Mouse (Mus musculus): ENCODE data around the gene St6galnac5. TPM values are rescaled to one million over a fixed set of nuclear protein-coding genes. Genes with fewer than 3 reads are reported as not detected.

The St6galnac5 gene
- polyA plus RNA-seq, 1 experiment, result 0.28 TPM

DNA sequence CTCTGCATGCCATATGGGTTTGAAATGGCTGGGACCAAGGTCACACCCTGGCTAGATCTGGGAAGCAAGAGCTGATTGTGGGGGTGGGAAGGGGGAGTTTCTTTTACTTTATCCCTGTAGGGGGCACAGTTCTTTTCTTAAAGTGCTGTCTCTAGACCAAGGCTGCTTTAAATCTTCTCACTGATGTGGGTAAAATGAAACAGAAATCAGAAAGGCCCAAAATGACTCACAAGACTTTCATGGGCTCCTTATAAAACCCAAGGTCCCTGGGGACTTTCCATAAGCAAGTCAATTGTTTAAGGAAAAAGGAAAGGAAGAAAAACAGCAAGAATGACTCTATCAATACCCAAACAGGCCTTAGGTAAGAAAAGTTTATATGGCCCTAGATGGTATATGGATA is 95.3 kb downstream of the St6galnac5 start:
- no peak for TF ChIP-seq POLR2A (IDR thresholded peaks at IDR 0.05; ENCODE audit: low read depth, low read length)
- no peaks in the 10 kb centered on the region for H3K36me3 ChIP-seq (ENCODE audit: control insufficient read depth, insufficient read depth, low read length)
- no peak overlapping the region for H3K27ac ChIP-seq (ENCODE audit: insufficient read depth, low read depth, low read length)
- H3K27me3 ChIP-seq (ENCODE audit: control insufficient read depth, insufficient read depth, low read length), result no peaks in the 10 kb centered on the region
- H3K4me1 ChIP-seq (ENCODE audit: control insufficient read depth, insufficient read depth, insufficient read length, low read length), result no peaks in the 10 kb centered on the region
- no peak overlapping the region for H3K4me3 ChIP-seq (ENCODE audit: low read depth, low read length)

DNA sequence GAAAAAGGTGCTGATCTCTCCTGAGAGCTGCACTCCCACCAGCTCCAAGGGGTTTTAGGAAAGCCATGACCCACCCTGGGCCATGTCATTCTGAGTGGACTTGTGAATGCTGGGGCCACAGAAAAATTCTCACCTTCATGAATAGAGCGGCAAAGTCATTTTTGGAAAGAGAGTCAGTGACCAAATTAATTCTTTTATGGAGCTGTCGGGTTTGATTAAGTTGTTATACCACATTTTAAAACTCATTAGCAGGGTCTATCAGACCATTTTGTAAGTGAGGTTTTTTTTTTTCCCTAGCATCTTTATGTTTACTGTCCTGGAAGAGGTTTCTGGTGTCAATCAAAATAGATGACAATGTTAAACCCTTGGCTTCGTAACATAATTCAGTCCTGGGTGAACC is 98.5 kb downstream of the St6galnac5 start:
- TF ChIP-seq CTCF (IDR thresholded peaks at IDR 0.05; ENCODE audit: extremely low read depth, insufficient read length, insufficient replicate concordance, low read depth, low read length) (no peak), POLR2A (IDR thresholded peaks at IDR 0.05; ENCODE audit: low read depth, low read length) (no peak)
- WGBS, result 80% methylated on average over 3 of the region's 3 CpGs

DNA sequence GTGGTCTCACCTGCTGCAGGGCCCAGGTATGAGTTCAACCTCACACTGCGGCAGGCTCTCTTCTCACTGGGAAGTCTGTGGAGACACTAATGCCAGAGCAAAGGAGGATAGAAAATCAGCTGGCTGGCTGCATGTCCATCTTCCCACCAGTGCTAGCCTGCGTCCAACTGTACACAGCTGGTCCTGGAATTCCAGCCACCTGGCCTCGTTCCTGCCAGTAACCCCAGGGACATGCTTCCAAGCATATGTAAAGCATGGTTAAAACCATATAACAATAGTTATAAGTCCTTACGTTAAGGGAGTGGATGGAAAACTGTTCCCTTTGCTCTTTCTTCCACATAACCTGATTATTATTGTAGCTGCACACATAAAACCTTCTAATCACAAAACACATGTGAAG is 100.3 kb downstream of the St6galnac5 start:
- H3K27me3 ChIP-seq (ENCODE audit: control insufficient read depth, insufficient read depth, low read length), result no peaks in the 10 kb centered on the region
- no peaks in the 10 kb centered on the region for H3K4me1 ChIP-seq (ENCODE audit: control insufficient read depth, insufficient read depth, insufficient read length, low read length)
- TF ChIP-seq POLR2A (IDR thresholded peaks at IDR 0.05; ENCODE audit: low read depth, low read length) (no peak), CTCF (IDR thresholded peaks at IDR 0.05; ENCODE audit: extremely low read depth, insufficient read length, insufficient replicate concordance, low read depth, low read length) (no peak)
- H3K4me3 ChIP-seq (ENCODE audit: low read depth, low read length), result no peak overlapping the region
- no peaks in the 10 kb centered on the region for H3K36me3 ChIP-seq (ENCODE audit: control insufficient read depth, insufficient read depth, low read length)
- no peak overlapping the region for H3K27ac ChIP-seq (ENCODE audit: insufficient read depth, low read depth, low read length)
- 82% methylated on average over 4 of the region's 4 CpGs for WGBS

More for the DNA sequence above, 98.5 kb downstream of the St6galnac5 start:
- Histone ChIP-seq H3K27me3 (ENCODE audit: control insufficient read depth, insufficient read depth, low read length) (no peaks in the 10 kb centered on the region), H3K4me1 (ENCODE audit: control insufficient read depth, insufficient read depth, insufficient read length, low read length) (no peaks in the 10 kb centered on the region), H3K4me3 (ENCODE audit: low read depth, low read length) (no peak overlapping the region), H3K27ac (ENCODE audit: insufficient read depth, low read depth, low read length) (no peak overlapping the region), H3K36me3 (ENCODE audit: control insufficient read depth, insufficient read depth, low read length) (no peaks in the 10 kb centered on the region)

DNA sequence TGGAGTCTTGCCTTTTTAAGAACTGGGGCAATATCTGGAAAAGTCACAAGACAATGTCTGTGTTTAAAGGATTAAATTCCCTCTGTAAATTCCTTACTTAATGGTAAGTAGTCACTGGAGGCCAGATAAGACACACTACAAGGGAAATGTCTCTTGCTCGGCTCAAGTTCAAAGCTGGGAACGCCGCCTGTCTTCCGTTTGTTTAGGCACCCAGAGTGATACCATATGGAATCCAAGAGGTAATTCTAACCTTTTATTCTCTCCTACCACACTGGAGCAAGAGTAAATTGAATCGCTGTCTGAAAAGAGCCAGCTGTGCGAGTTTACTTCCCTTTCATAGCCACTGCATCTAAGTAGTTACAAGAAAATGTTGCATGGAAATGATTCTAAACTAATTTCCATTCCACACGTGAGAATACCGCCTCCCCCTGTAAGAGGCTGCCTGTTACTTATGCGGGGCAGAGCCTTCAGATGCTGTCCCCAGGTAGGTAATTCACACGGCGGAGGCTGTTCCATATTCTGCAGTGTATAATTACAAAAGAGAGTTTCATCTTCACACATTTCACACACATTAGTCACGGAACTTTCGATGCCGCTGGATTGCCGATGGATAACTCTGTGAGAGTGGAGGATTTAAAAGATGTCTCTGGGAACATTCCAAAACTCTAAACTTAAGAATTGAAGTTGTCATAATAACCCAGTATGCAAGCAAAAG is 101.8 kb downstream of the St6galnac5 start:
- 61% methylated on average over 15 of the region's 15 CpGs for WGBS
- TF ChIP-seq POLR2A (IDR thresholded peaks at IDR 0.05; ENCODE audit: low read depth, low read length) (no peak), CTCF (IDR thresholded peaks at IDR 0.05; ENCODE audit: extremely low read depth, insufficient read length, insufficient replicate concordance, low read depth, low read length) (no peak)
- H3K4me3 ChIP-seq (ENCODE audit: low read depth, low read length), result no peak overlapping the region
- H3K27ac ChIP-seq (ENCODE audit: insufficient read depth, low read depth, low read length), result no peak overlapping the region
- no peaks in the 10 kb centered on the region for H3K27me3 ChIP-seq (ENCODE audit: control insufficient read depth, insufficient read depth, low read length)
- H3K4me1 ChIP-seq (ENCODE audit: control insufficient read depth, insufficient read depth, insufficient read length, low read length), result no peaks in the 10 kb centered on the region
- no peaks in the 10 kb centered on the region for H3K36me3 ChIP-seq (ENCODE audit: control insufficient read depth, insufficient read depth, low read length)

DNA sequence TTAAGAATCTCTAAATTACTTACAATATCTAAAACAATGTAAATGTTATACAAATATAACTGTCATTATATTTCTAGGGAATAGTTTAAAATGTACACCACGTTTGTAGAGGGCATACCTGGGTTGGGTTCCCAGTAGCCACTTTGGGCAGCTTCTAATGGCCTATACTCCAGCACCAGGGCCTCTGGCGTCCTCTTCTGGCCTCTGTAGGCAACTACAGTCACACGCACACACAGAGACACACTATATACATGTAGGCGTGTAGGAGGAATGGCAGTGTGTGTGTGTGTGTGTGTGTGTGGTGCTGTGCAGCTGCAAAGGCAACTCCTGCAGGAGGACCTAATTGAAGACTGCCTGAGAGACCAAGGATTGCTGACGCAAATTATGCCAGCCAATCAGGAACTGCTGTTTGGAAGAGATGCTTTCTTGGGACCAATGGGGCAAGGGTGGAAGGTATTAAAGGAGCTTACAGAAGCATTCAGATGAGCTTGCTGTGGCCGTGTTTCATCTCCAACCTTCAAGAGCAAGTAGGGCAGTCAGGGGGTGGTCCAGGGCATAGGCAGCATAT is 106.2 kb downstream of the St6galnac5 start:
- Histone ChIP-seq H3K27me3 (ENCODE audit: control insufficient read depth, insufficient read depth, low read length) (no peaks in the 10 kb centered on the region), H3K27ac (ENCODE audit: insufficient read depth, low read depth, low read length) (no peak overlapping the region), H3K4me3 (ENCODE audit: low read depth, low read length) (no peak overlapping the region), H3K36me3 (ENCODE audit: control insufficient read depth, insufficient read depth, low read length) (no peaks in the 10 kb centered on the region), H3K4me1 (ENCODE audit: control insufficient read depth, insufficient read depth, insufficient read length, low read length) (no peaks in the 10 kb centered on the region)
- 80% methylated on average over 6 of the region's 6 CpGs for whole genome bisulfite sequencing
- TF ChIP-seq POLR2A (IDR thresholded peaks at IDR 0.05; ENCODE audit: low read depth, low read length) (no peak), CTCF (IDR thresholded peaks at IDR 0.05; ENCODE audit: extremely low read depth, insufficient read length, insufficient replicate concordance, low read depth, low read length) (no peak)

DNA sequence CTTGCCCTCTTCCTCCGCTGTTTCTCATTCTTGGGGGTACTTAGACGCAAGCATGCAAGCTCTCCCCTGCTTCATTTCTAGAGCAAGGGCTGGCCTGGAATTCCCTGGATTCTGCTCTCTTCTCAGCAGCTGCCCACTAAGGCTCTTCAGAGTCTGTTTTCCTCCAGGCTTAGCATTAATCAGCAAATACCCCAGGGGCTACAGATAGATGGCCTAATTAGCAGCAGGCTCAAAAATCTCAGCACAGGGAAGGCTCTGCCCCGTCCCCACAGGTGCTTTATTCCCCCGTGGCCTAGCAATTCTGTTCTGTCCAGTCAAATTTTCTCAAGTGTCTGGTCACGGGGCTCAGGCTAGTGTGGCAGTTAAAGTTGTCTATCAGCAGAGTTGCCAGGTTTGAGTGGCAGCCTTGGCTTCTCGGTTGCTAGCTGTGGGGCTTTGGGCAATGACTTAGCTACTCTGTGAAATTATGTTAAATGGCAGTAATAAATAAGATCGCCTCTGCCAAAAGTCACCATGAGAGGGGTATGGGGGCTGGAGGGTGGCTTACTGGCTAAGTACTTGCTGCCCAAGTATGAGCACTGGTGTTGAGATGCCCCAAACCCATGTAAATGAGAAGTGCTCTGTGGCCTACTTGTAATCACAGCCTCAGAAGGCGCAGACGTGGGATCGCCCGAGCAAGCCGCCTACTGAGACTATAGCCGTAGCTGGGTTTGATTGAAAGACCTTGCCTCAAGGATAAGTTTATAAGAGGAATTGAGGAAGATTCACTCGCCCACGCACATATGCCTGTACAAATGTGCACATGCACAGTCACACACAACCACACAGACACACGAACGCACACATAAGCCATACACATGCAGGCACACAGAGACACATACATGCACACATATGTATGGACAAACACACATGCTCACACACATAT is 107.4 kb downstream of the St6galnac5 start:
- no peak overlapping the region for H3K27ac ChIP-seq (ENCODE audit: insufficient read depth, low read depth, low read length)
- no peaks in the 10 kb centered on the region for H3K4me1 ChIP-seq (ENCODE audit: control insufficient read depth, insufficient read depth, insufficient read length, low read length)
- no peaks in the 10 kb centered on the region for H3K36me3 ChIP-seq (ENCODE audit: control insufficient read depth, insufficient read depth, low read length)
- H3K4me3 ChIP-seq (ENCODE audit: low read depth, low read length), result no peak overlapping the region
- H3K27me3 ChIP-seq (ENCODE audit: control insufficient read depth, insufficient read depth, low read length), result no peaks in the 10 kb centered on the region
- 91% methylated on average over 17 of the region's 17 CpGs for WGBS
- no peak for TF ChIP-seq CTCF (IDR thresholded peaks at IDR 0.05; ENCODE audit: extremely low read depth, insufficient read length, insufficient replicate concordance, low read depth, low read length)

DNA sequence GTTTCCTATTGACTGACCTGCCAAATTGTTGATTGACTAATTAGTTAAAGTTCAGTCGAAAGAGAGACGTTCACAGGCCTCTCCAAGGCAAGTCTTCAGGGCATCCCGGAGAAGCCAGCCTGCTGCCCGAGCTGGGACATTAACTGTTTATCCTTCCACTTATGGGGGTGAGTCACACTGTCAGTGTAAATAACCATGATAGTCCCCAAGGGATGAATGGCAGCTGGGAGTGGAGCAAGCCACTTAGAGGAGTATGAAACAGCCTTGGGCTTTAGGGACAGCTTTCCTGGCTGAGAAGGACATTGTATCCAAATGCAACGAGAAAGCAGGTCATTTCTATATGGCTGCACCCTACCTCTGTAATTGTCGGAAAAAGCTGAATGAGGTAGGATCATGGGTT is 109.5 kb downstream of the St6galnac5 start:
- H3K27ac ChIP-seq (ENCODE audit: insufficient read depth, low read depth, low read length), result no peak overlapping the region
- WGBS, result 55% methylated on average over 6 of the region's 6 CpGs

More for the DNA sequence above, 109.5 kb downstream of the St6galnac5 start:
- no peak for TF ChIP-seq POLR2A (IDR thresholded peaks at IDR 0.05; ENCODE audit: low read depth, low read length)
- TF ChIP-seq CTCF (IDR thresholded peaks at IDR 0.05; ENCODE audit: extremely low read depth, insufficient read length, insufficient replicate concordance, low read depth, low read length), result no peak
- Histone ChIP-seq H3K4me1 (ENCODE audit: control insufficient read depth, insufficient read depth, insufficient read length, low read length) (no peaks in the 10 kb centered on the region), H3K27me3 (ENCODE audit: control insufficient read depth, insufficient read depth, low read length) (no peaks in the 10 kb centered on the region), H3K36me3 (ENCODE audit: control insufficient read depth, insufficient read depth, low read length) (no peaks in the 10 kb centered on the region), H3K4me3 (ENCODE audit: low read depth, low read length) (no peak overlapping the region)

All from small intestine, adult 2 months (tissue).